Mouse (Mus musculus) limb, embryonic 14.5 days (tissue): ENCODE results near the gene Vmn1r171. TPM values are rescaled to one million over a fixed set of nuclear protein-coding genes. Genes with fewer than 3 reads are reported as not detected.
"Not testable (repeated sequence)": the region's sequence is repeated elsewhere in the genome, so short reads cannot be mapped to it uniquely, and the experiment has no call there.

ENCODE experiments used
- ATAC-seq: fragments of 200-750 bp; cut with Nextera tagmentation; 2 replicates; pipeline ENCODE4 v1.8.0; 2017; ENCODE audit warnings: low read depth, moderate number of reproducible peaks, moderate TSS enrichment; ENCODE audit not compliant: low FRiP score
- DNase-seq: peaks from one replicate; pipeline ENCODE4 v3.0.0-alpha.2; 2015; ENCODE audit warnings: low spot score
- H3K27ac ChIP-seq: fragments of 300-500 bp; sonication (generic); replicated peaks from 2 replicates; pipeline ENCODE4 v1.5.1; 2014; ENCODE audit warnings: low read depth, mild to moderate bottlenecking, low read length, moderate library complexity, mixed read lengths
- H3K27me3 ChIP-seq: fragments of 300-500 bp; sonication (generic); 2 replicates; pipeline ENCODE4 v1.6.1; 2014; ENCODE audit warnings: low read length, mixed read lengths; ENCODE audit not compliant: control insufficient read depth, insufficient read depth
- H3K36me3 ChIP-seq: fragments of 300-500 bp; sonication (generic); 2 replicates; pipeline ENCODE4 v1.6.1; 2014; ENCODE audit warnings: mild to moderate bottlenecking, low read length, moderate library complexity, mixed read lengths; ENCODE audit not compliant: control insufficient read depth, insufficient read depth
- H3K4me1 ChIP-seq: fragments of 300-500 bp; sonication (generic); 2 replicates; pipeline ENCODE4 v1.6.1; 2014; ENCODE audit warnings: antibody characterized with exemption, low read length, mixed read lengths; ENCODE audit not compliant: control insufficient read depth, insufficient read depth
- H3K4me2 ChIP-seq: fragments of 300-500 bp; sonication (generic); replicated peaks from 2 replicates; pipeline ENCODE4 v1.6.1; 2014; ENCODE audit warnings: low read depth, mild to moderate bottlenecking, low read length, moderate library complexity; ENCODE audit not compliant: severe bottlenecking
- H3K4me3 ChIP-seq: fragments of 300-500 bp; sonication (generic); replicated peaks from 2 replicates; pipeline ENCODE4 v1.5.1; 2014; ENCODE audit warnings: low read length
- H3K9ac ChIP-seq: fragments of 300-500 bp; sonication (generic); 2 replicates; pipeline ENCODE4 v1.6.1; 2014; ENCODE audit warnings: mild to moderate bottlenecking, low read depth, low read length, moderate library complexity; ENCODE audit not compliant: severe bottlenecking
- H3K9me3 ChIP-seq: fragments of 300-500 bp; sonication (generic); 2 replicates; pipeline ENCODE4 v1.6.1; 2016; ENCODE audit warnings: low read length; ENCODE audit not compliant: control insufficient read depth
- POLR2A ChIP-seq: fragments of 200-500 bp; IDR thresholded peaks from 2 replicates; pipeline ENCODE4 v1.8.0; 2012; ENCODE audit warnings: inconsistent platforms, mild to moderate bottlenecking, moderate library complexity, borderline replicate concordance; ENCODE audit not compliant: insufficient read depth, insufficient read length; ENCODE audit errors: extremely low read depth
- WGBS: fragments of 180-500 bp; shearing (Covaris S2); extraction: QIAGEN DNeasy Blood & Tissue Kit; methylation state at CpG from one replicate; pipeline ENCODE4 v1.1.7; 2014; 5-methylcytosine and 5-hydroxymethylcytosine counted together
- polyA plus RNA-seq, 2 experiments: library from polyadenylated mRNA; depleted of rRNA in 1 of 2; stranded (reverse) in 1 of 2; unstranded in 1 of 2; fragments of >200 nt; fragmentation: Nextera tagmentation in 1 of 2; extraction: Ambion mirVana in 1 of 2; gene quantifications; 2 replicates each; pipeline versions ENCODE4 v1.2.1 to v1.2.3; 2012 to 2014

The Vmn1r171 gene
- not detected in 2 replicates for polyA plus RNA-seq (2012; rRNA removed)
- polyA plus RNA-seq (2014; fragmentation: Nextera tagmentation; extraction: Ambion mirVana) = not detected in 2 replicates

DNA sequence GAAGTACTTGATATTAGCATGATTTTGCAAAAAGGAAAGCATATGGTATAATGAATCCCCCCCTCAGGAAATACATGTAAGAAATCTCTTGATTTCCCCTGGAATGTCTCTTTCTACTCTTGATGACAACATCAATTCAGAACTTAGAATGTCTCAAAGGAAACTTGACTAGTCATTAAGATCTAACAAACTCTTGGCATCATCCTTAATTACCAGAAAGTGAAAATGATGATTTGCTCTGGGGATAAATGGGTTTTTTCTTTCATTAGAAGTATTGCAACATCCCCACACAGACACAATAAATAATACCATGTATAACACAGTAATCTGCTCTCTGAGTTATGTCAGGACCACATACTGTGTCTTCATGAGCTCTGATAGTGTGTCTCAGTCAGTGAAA is at the start of gene Vmn1r171:
Vmn1r171 (plus strand) TSS at position 301 of the 400 bp plus-strand sequence.
- no peaks in the 10 kb centered on the region for H3K36me3 ChIP-seq
- no peak within 1 kb of the TSS for H3K9ac ChIP-seq
- H3K4me1 ChIP-seq = no peaks in the 10 kb centered on the region
- no peak within 1 kb of the TSS for H3K4me2 ChIP-seq
- H3K9me3 ChIP-seq = no peaks in the 10 kb centered on the region; the same call in 1 of the 2 replicates
- no peak within 1 kb of the TSS for H3K4me3 ChIP-seq
- ATAC-seq (no peak), DNase-seq (no peak)
- no peaks in the 10 kb centered on the region for H3K27me3 ChIP-seq
- TF ChIP-seq POLR2A = no peak
- H3K27ac ChIP-seq = no peak within 1 kb of the TSS

GRCm38 (mm10) chr7:23605875-23606274 is 24.6 kb upstream of the Vmn1r171 start, which contains the start of gene Vmn1r170:
TSS of gene Vmn1r170 (plus strand) at chr7:23606175.
- not testable (repeated sequence) for H3K27me3 ChIP-seq, H3K27ac ChIP-seq, H3K9ac ChIP-seq, H3K36me3 ChIP-seq, H3K4me1 ChIP-seq, ATAC-seq, H3K4me2 ChIP-seq, H3K9me3 ChIP-seq, DNase-seq, H3K4me3 ChIP-seq
- WGBS = 39% methylated on average over 1 of the region's 1 CpGs

DNA sequence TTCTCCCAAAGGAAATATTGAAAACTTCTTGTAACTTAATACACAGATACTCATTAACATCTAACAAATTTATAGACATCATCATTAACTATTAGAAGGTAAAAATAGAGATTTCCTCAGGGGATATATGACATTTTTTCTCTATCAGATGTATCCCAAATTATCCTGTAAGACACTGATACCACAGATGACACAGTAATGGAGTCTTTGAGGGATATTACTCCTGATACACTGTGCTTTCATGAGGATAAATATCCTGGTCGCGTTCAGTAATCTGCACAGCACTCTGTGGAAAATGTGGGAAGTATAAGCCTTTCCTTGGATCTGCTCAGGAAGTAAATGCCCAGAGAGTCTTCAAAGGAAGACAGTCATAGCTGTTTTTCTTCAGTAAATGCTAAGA is 27.5 kb downstream of the Vmn1r171 start, which contains the start of gene Vmn1r172:
Vmn1r172 (plus strand) TSS at position 301 of the 400 bp plus-strand sequence.
- Histone ChIP-seq H3K4me3 (no peak within 1 kb of the TSS), H3K36me3 (no peaks in the 10 kb centered on the region), H3K27ac (no peak within 1 kb of the TSS), H3K4me1 (no peaks in the 10 kb centered on the region), H3K27me3 (no peaks in the 10 kb centered on the region), H3K9ac (no peak within 1 kb of the TSS), H3K4me2 (no peak within 1 kb of the TSS), H3K9me3 (no peaks in the 10 kb centered on the region)
- 73% methylated on average over 2 of the region's 2 CpGs for WGBS
- ATAC-seq (no peak), DNase-seq (no peak)
- TF ChIP-seq POLR2A = no peak

Other genes with a start within 250 kb of the Vmn1r171 start
- 0.03 and 0.05 TPM in 2 replicates for gene Nlrp5, start 244.8 kb upstream of the Vmn1r171 start, polyA plus RNA-seq (2012; rRNA removed)
- gene Nlrp5, start 244.8 kb upstream of the Vmn1r171 start, polyA plus RNA-seq (2014; fragmentation: Nextera tagmentation; extraction: Ambion mirVana) = 0.08 TPM in 1 of 2 replicates, not detected in the other
- not detected in 2 replicates for gene Vmn1r167, start 123.5 kb upstream of the Vmn1r171 start, polyA plus RNA-seq (2012; rRNA removed)
- gene Vmn1r167, start 123.5 kb upstream of the Vmn1r171 start, polyA plus RNA-seq (2014; fragmentation: Nextera tagmentation; extraction: Ambion mirVana) = not detected in 2 replicates
- not detected in 2 replicates for gene Vmn1r168, start 91.0 kb upstream of the Vmn1r171 start, polyA plus RNA-seq (2012; rRNA removed)
- not detected in 2 replicates for gene Vmn1r168, start 91.0 kb upstream of the Vmn1r171 start, polyA plus RNA-seq (2014; fragmentation: Nextera tagmentation; extraction: Ambion mirVana)
- not detected in 2 replicates for gene Vmn1r169, start 55.2 kb upstream of the Vmn1r171 start, polyA plus RNA-seq (2012; rRNA removed)
- not detected in 2 replicates for gene Vmn1r169, start 55.2 kb upstream of the Vmn1r171 start, polyA plus RNA-seq (2014; fragmentation: Nextera tagmentation; extraction: Ambion mirVana)
- gene Vmn1r170, start 24.5 kb upstream of the Vmn1r171 start, polyA plus RNA-seq (2012; rRNA removed) = not detected in 2 replicates
- not detected in 2 replicates for gene Vmn1r170, start 24.5 kb upstream of the Vmn1r171 start, polyA plus RNA-seq (2014; fragmentation: Nextera tagmentation; extraction: Ambion mirVana)
- gene Vmn1r172, start 27.6 kb downstream of the Vmn1r171 start, polyA plus RNA-seq (2012; rRNA removed) = not detected in 2 replicates
- not detected in 2 replicates for gene Vmn1r172, start 27.6 kb downstream of the Vmn1r171 start, polyA plus RNA-seq (2014; fragmentation: Nextera tagmentation; extraction: Ambion mirVana)
- not detected in 2 replicates for gene Vmn1r173, start 70.0 kb downstream of the Vmn1r171 start, polyA plus RNA-seq (2012; rRNA removed)
- not detected in 2 replicates for gene Vmn1r173, start 70.0 kb downstream of the Vmn1r171 start, polyA plus RNA-seq (2014; fragmentation: Nextera tagmentation; extraction: Ambion mirVana)
- gene Vmn1r174, start 121.5 kb downstream of the Vmn1r171 start, polyA plus RNA-seq (2012; rRNA removed) = not detected in 2 replicates
- gene Vmn1r174, start 121.5 kb downstream of the Vmn1r171 start, polyA plus RNA-seq (2014; fragmentation: Nextera tagmentation; extraction: Ambion mirVana) = not detected in 2 replicates
- not detected in 2 replicates for gene Vmn1r175, start 179.9 kb downstream of the Vmn1r171 start, polyA plus RNA-seq (2012; rRNA removed)
- not detected in 2 replicates for gene Vmn1r175, start 179.9 kb downstream of the Vmn1r171 start, polyA plus RNA-seq (2014; fragmentation: Nextera tagmentation; extraction: Ambion mirVana)
- gene Vmn1r176, start 206.7 kb downstream of the Vmn1r171 start, polyA plus RNA-seq (2012; rRNA removed) = not detected in 2 replicates
- gene Vmn1r176, start 206.7 kb downstream of the Vmn1r171 start, polyA plus RNA-seq (2014; fragmentation: Nextera tagmentation; extraction: Ambion mirVana) = not detected in 2 replicates
- not detected in 2 replicates for gene Vmn1r177, start 235.7 kb downstream of the Vmn1r171 start, polyA plus RNA-seq (2012; rRNA removed)
- not detected in 2 replicates for gene Vmn1r177, start 235.7 kb downstream of the Vmn1r171 start, polyA plus RNA-seq (2014; fragmentation: Nextera tagmentation; extraction: Ambion mirVana)